Mouse (Mus musculus): ENCODE data around the gene Kyat1.

Kyat1 gene

DNA sequence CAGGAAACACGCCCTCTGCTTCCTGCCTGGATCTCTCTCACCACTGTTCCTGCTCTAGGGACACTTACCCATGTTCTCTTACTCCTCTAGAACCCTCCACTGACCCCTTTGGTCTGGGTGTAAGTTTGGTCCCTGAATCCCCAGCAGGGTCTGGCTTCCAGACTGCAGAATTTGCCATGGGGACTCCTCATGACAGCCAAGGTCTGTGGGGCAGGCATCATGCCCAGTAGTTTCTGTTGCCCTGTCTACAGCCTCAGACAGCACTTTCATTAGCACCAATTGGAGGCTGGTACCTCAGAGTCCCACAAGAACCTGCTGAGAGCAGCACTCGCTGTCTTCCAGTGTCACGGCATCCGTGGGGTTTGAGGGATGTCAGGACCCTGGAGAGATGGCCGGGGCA is 2.2 kb upstream of the Kyat1 start:
- Histone ChIP-seq H3K9me3 (ENCODE audit: low read length) (peaks cover 2% of the 10 kb centered on the region; the same call in 1 of the 2 replicates), H3K4me1 (replicated peaks; ENCODE audit: low read depth, low read length) (peaks cover 39% of the 10 kb centered on the region), H3K4me3 (replicated peaks; ENCODE audit: low read length) (no peak overlapping the region), H3K36me3 (ENCODE audit: insufficient read depth, low read length) (no peaks in the 10 kb centered on the region), H3K27me3 (ENCODE audit: insufficient read depth, low read length) (peaks cover 8% of the 10 kb centered on the region; the same call in 1 of the 2 replicates)
- TF ChIP-seq NANOG (IDR thresholded peaks at IDR 0.05; ENCODE audit: borderline replicate concordance, low read length) (no peak), CTCF (conservative IDR thresholded peaks at IDR 0.05; ENCODE audit: low read length) (no peak), POU5F1 (IDR thresholded peaks at IDR 0.05; ENCODE audit: borderline replicate concordance, low read length) (no peak)

DNA sequence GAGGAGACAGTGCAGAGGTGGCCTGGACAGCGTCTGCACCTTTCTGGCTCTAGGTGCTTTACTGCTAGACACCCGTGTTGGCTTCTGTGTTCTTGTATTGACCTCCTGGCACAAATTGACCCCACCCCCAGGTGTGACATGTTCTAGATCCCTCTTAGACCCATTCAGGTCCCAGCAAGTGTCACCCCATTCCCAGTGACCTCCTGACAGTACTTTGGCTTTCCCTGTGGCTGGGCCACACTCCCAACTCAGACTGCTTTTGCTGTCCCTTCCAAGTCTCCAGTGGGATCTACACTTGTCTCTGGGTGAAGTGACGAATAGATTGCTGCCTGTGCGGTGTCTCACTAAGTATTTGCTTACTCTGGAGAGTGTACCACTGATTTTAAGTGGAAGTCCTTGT is 1.8 kb upstream of the Kyat1 start:
- H3K9me3 ChIP-seq (ENCODE audit: low read length) = no peaks in the 10 kb centered on the region
- TF ChIP-seq CTCF (conservative IDR thresholded peaks at IDR 0.05; ENCODE audit: low read length) (no peak), NANOG (IDR thresholded peaks at IDR 0.05; ENCODE audit: borderline replicate concordance, low read length) (no peak), POU5F1 (IDR thresholded peaks at IDR 0.05; ENCODE audit: borderline replicate concordance, low read length) (no peak)
- H3K36me3 ChIP-seq (ENCODE audit: insufficient read depth, low read length) = no peaks in the 10 kb centered on the region
- peaks cover 39% of the 10 kb centered on the region for H3K4me1 ChIP-seq (replicated peaks; ENCODE audit: low read depth, low read length)
- H3K27me3 ChIP-seq (ENCODE audit: insufficient read depth, low read length) = peaks cover 8% of the 10 kb centered on the region; the same call in 1 of the 2 replicates
- H3K4me3 ChIP-seq (replicated peaks; ENCODE audit: low read length) = no peak overlapping the region

DNA sequence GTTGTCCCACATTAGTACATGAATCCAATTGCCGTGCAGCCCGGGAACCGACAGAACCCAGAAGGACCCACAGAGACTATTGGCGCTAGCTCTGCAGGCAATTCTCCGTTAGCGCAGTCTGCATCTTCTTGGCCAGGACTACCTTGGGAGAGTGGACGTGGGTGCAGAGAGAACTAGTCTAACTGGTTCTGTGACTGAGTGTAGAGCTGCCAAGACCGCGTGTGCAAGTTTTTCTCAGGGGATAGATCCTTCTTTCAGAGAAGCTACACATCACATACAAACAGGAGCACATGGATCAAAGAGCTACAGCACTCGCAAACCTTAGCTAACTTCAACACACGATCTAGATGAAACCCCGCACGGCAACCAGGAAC is 405 bp downstream of the Kyat1 start:
- Histone ChIP-seq H3K4me1 (replicated peaks; ENCODE audit: low read depth, low read length) (peaks cover 25% of the 10 kb centered on the region), H3K36me3 (ENCODE audit: insufficient read depth, low read length) (no peaks in the 10 kb centered on the region), H3K9me3 (ENCODE audit: low read length) (no peaks in the 10 kb centered on the region), H3K4me3 (replicated peaks; ENCODE audit: low read length) (peak overlapping the region; percentile 93), H3K27me3 (ENCODE audit: insufficient read depth, low read length) (peaks cover 8% of the 10 kb centered on the region; the same call in 1 of the 2 replicates)
- TF ChIP-seq POU5F1 (IDR thresholded peaks at IDR 0.05; ENCODE audit: borderline replicate concordance, low read length) (no peak), NANOG (IDR thresholded peaks at IDR 0.05; ENCODE audit: borderline replicate concordance, low read length) (no peak), CTCF (conservative IDR thresholded peaks at IDR 0.05; ENCODE audit: low read length) (no peak)

DNA sequence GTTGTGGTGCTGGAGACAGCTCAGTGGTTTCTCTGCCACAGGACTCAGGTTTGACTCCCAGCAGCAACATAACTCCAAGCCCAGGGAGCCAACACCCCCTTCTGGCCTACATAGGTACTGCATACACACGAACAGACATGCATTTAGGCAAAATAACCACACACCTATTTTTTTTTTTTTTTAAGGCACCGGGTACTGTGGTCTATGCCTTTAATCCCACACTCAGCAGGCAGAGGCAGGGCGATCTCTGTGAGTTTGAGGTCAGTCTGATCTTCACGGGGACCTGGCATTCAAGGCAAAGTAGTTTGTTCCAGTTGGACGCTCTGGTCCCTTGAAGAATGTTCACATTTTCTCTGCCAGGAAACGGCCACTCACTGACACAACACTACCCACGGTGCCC is 2.2 kb downstream of the Kyat1 start:
- H3K36me3 ChIP-seq (ENCODE audit: insufficient read depth, low read length) = no peaks in the 10 kb centered on the region
- TF ChIP-seq CTCF (conservative IDR thresholded peaks at IDR 0.05; ENCODE audit: low read length) (peak; percentile 96), POU5F1 (IDR thresholded peaks at IDR 0.05; ENCODE audit: borderline replicate concordance, low read length) (no peak)
- H3K27me3 ChIP-seq (ENCODE audit: insufficient read depth, low read length) = peaks cover 8% of the 10 kb centered on the region; the same call in 1 of the 2 replicates
- no peak overlapping the region for H3K4me3 ChIP-seq (replicated peaks; ENCODE audit: low read length)
- peaks cover 23% of the 10 kb centered on the region for H3K4me1 ChIP-seq (replicated peaks; ENCODE audit: low read depth, low read length)
- no peaks in the 10 kb centered on the region for H3K9me3 ChIP-seq (ENCODE audit: low read length)

DNA sequence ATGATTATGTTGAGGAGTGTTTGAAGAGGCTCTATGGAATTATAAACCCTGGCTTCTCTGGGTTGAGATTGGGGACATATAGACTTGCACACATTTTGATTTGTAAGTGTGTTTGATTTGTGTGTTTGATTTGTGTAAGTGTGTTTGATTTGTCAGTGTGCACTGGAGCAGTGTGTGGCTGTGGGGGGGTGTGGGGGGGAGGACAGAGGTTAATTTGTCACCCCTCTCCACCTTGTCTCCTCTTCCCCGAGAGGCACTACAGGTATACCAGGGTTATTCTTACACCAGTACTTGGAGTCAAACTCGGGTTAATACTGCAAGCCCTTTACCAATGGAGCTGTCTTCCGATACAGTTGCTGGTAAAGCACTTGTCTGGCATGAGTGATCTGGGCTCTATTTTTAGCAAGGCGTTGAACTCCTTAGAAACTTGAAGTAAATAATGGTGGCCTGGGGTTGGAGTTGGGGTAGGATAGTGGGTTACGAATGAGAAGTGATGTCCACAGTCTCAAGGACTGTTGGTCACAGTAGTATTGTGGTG is 5.2 kb downstream of the Kyat1 start:
- Histone ChIP-seq H3K9me3 (ENCODE audit: low read length) (no peaks in the 10 kb centered on the region), H3K4me1 (replicated peaks; ENCODE audit: low read depth, low read length) (peaks cover 23% of the 10 kb centered on the region), H3K27me3 (ENCODE audit: insufficient read depth, low read length) (no peaks in the 10 kb centered on the region), H3K4me3 (replicated peaks; ENCODE audit: low read length) (no peak overlapping the region), H3K36me3 (ENCODE audit: insufficient read depth, low read length) (no peaks in the 10 kb centered on the region)
- TF ChIP-seq NANOG (IDR thresholded peaks at IDR 0.05; ENCODE audit: borderline replicate concordance, low read length) (no peak), CTCF (conservative IDR thresholded peaks at IDR 0.05; ENCODE audit: low read length) (no peak), POU5F1 (IDR thresholded peaks at IDR 0.05; ENCODE audit: borderline replicate concordance, low read length) (no peak)

DNA sequence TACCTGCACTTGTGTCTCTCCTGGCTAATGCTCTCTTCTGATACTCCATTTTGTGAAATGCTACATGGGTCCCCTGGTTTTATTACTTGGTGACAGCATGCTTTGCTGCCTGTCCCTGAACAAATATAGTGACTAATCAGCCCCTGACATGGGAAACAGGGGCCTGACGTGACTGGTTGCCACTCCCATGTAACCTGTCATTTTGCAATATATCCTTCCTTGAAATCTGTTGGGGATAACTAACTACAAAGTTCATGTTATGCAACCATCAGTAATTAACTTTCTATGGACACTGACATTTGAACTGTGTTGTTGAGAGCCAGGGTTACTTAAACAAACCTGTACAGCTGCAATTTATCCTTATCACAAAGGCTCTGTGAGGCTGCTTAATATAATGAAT is 5.7 kb downstream of the Kyat1 start:
- H3K4me1 ChIP-seq (replicated peaks; ENCODE audit: low read depth, low read length) = peaks cover 20% of the 10 kb centered on the region
- no peaks in the 10 kb centered on the region for H3K27me3 ChIP-seq (ENCODE audit: insufficient read depth, low read length)
- H3K9me3 ChIP-seq (ENCODE audit: low read length) = no peaks in the 10 kb centered on the region
- no peak overlapping the region for H3K4me3 ChIP-seq (replicated peaks; ENCODE audit: low read length)
- no peaks in the 10 kb centered on the region for H3K36me3 ChIP-seq (ENCODE audit: insufficient read depth, low read length)
- TF ChIP-seq POU5F1 (IDR thresholded peaks at IDR 0.05; ENCODE audit: borderline replicate concordance, low read length) (no peak), CTCF (conservative IDR thresholded peaks at IDR 0.05; ENCODE audit: low read length) (no peak), NANOG (IDR thresholded peaks at IDR 0.05; ENCODE audit: borderline replicate concordance, low read length) (no peak)

DNA sequence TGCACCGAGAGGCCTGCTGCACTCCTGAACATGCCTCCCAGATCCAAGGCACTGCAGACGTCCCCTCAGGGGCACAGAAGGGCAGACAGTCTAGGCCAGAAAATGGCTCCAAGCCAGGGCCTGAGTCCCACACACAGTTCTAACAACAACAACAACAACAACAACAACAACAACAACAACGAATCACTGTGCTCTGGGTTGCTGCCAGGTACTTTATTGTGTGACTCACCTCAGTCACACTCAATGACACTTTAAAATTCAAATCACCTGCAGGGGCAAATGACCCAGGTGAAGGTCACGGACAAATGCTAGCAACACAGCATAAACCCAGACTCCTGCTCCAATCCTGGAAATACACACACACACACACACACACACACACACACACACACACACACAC is 7.6 kb downstream of the Kyat1 start:
- H3K27me3 ChIP-seq (ENCODE audit: insufficient read depth, low read length) = no peaks in the 10 kb centered on the region
- H3K36me3 ChIP-seq (ENCODE audit: insufficient read depth, low read length) = no peaks in the 10 kb centered on the region
- TF ChIP-seq CTCF (conservative IDR thresholded peaks at IDR 0.05; ENCODE audit: low read length) (no peak), POU5F1 (IDR thresholded peaks at IDR 0.05; ENCODE audit: borderline replicate concordance, low read length) (no peak), NANOG (IDR thresholded peaks at IDR 0.05; ENCODE audit: borderline replicate concordance, low read length) (no peak)
- H3K9me3 ChIP-seq (ENCODE audit: low read length) = peaks cover 1% of the 10 kb centered on the region; the same call in 1 of the 2 replicates
- H3K4me1 ChIP-seq (replicated peaks; ENCODE audit: low read depth, low read length) = peaks cover 20% of the 10 kb centered on the region
- no peak overlapping the region for H3K4me3 ChIP-seq (replicated peaks; ENCODE audit: low read length)

DNA sequence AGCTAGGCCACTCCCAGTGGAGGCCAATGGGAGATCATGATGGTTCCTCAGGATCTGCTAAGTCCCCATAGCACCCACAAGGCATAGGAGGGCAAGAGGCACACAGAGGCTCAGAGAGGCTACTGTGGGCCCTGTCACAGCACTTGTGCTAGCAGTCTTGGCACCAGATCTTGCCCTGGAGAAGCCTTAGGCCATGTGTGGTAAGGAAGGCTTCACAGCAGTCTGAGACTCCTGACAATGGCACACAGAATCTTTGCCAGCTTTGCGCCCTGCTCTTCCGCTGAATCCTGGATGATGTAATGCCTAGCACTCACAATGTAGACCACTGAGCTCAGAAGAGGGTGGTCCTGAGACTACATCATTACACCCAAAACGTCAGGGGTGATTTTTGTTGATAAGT is 11.0 kb downstream of the Kyat1 start:
- Histone ChIP-seq H3K4me3 (replicated peaks; ENCODE audit: low read length) (no peak overlapping the region), H3K27me3 (ENCODE audit: insufficient read depth, low read length) (no peaks in the 10 kb centered on the region), H3K36me3 (ENCODE audit: insufficient read depth, low read length) (peaks cover 5% of the 10 kb centered on the region; the same call in 1 of the 2 replicates), H3K4me1 (replicated peaks; ENCODE audit: low read depth, low read length) (peaks cover 24% of the 10 kb centered on the region), H3K9me3 (ENCODE audit: low read length) (peaks cover 27% of the 10 kb centered on the region)
- no peak for TF ChIP-seq POU5F1 (IDR thresholded peaks at IDR 0.05; ENCODE audit: borderline replicate concordance, low read length)
- no peak for TF ChIP-seq CTCF (conservative IDR thresholded peaks at IDR 0.05; ENCODE audit: low read length)
- no peak for TF ChIP-seq NANOG (IDR thresholded peaks at IDR 0.05; ENCODE audit: borderline replicate concordance, low read length)

All from E14TG2a.4 (cell line).